In the genomic region with DNA sequence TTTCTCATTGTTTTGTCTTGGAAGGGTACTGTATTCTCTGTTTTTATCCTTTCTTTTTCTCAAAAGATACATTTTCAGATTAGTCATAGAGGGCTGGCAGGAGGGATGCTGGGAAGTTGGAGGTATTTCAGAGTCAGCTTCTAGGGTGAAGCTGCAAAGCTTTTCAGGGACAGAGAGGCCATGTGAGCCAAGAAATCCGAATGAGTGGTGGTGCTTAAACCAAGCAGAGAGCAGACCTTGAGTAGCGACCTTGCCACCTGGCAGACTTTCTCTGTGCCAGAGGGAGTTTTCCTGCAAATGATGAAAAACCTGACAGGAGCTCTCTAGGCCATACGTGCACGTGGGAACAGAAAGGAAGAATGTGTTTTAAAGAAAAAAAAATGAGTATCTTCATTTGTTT, we compare ENCODE assay signal across 16 mouse cellular contexts.
DNase-seq lines count a peak whose midpoint lies in the region; TF ChIP-seq lines count a peak whose summit lies in the region.
"Had no signal": no experiment of that assay in that cellular context is flagged by ENCODE, and none has a peak within 500 bp of the region (broad histone marks: within the 10 kb centered on the region; RNA-seq: fewer than 3 reads in every experiment).

No protein-coding gene starts in this region.

- no peak for TF ChIP-seq CTCF in brain, embryonic 14.5 days (IDR thresholded peaks at IDR 0.05; ENCODE audit: borderline replicate concordance, extremely low read depth, insufficient read depth, insufficient read length)

- TF ChIP-seq POLR2A in brain, embryonic 14.5 days (IDR thresholded peaks at IDR 0.05; ENCODE audit: borderline replicate concordance, extremely low read depth, insufficient read depth, insufficient read length, poor library complexity, severe bottlenecking): no peak

- DNase-seq in cerebellum, postnatal 14 days: peak; percentile 63 to 73
- DNase-seq in cerebellum, adult 11 months: no peak
- DNase-seq in left cerebral cortex, postnatal 4 days: peak; percentile 29
- DNase-seq in left cerebral cortex, adult 8-10 months (ENCODE audit: low spot score in 2 of 2): no peak
- peak; percentile 64 for DNase-seq in adrenal gland, adult 8-10 months
- peak; percentile 15 for DNase-seq in brain, embryonic 14.5 days (ENCODE audit: low read depth)
- DNase-seq in thymus, postnatal 36 days: no peak
- no peak for DNase-seq in layer of hippocampus, adult 9-11 months
- DNase-seq: cerebellum, adult 8-10 months; forebrain, postnatal 0 days; gastrocnemius, postnatal 14 days; heart, adult 2 months; kidney, adult 2 months; lung, postnatal 4 days; right cerebral cortex, postnatal 14 days; thymus, postnatal 14 days had no signal

- intact Hi-C loops in left cerebral cortex, postnatal 4 days (cut with DNase I): no loop called here

Comparison
In these comparisons a context has a peak if more than half of its experiments do, and no peak if none do; other contexts are left out.
1. DNase-seq: peak in cerebellum, postnatal 14 days (2 of 2), left cerebral cortex, postnatal 4 days (single experiment), adrenal gland, adult 8-10 months (single experiment) and brain, embryonic 14.5 days (single experiment); none in cerebellum, adult 11 months (single experiment), left cerebral cortex, adult 8-10 months (0 of 2), thymus, postnatal 36 days (0 of 2) and layer of hippocampus, adult 9-11 months (single experiment).